Mouse (Mus musculus): ENCODE measurements around the gene Ctsd. TPM values are rescaled to one million over a fixed set of nuclear protein-coding genes. Genes with fewer than 3 reads are reported as not detected.

The Ctsd gene
- polyA plus RNA-seq, 1 experiment from 2014 or later, result 316 TPM

- Histone ChIP-seq H3K27ac (ENCODE audit: low read depth, low read length) (peak overlapping the region; percentile 25), H3K4me1 (replicated peaks; ENCODE audit: control insufficient read depth, insufficient read depth, low read length) (peaks cover 28% of the 10 kb centered on the region), H3K9ac (ENCODE audit: low read depth, low read length) (peak overlapping the region; percentile 65), H3K36me3 (ENCODE audit: control insufficient read depth, insufficient read depth, low read length) (peaks cover 34% of the 10 kb centered on the region), H3K9me3 (ENCODE audit: control insufficient read depth, low read length) (no peaks in the 10 kb centered on the region), H3K4me3 (ENCODE audit: low read depth, low read length) (peak overlapping the region; percentile 58), H3K4me2 (peak overlapping the region; percentile 89), H3K27me3 (replicated peaks; ENCODE audit: control insufficient read depth, insufficient read depth, low read length) (no peaks in the 10 kb centered on the region)
- ATAC-seq (replicated peaks; ENCODE audit: low FRiP score) (peak; percentile 56), DNase-seq (ENCODE audit: low spot score) (no peak)
- 52% methylated on average over 6 of the region's 6 CpGs for WGBS
Measured at GRCm38 (mm10) chr7:142386621-142387201, 1.1 kb downstream of the Ctsd start.

GRCm38 (mm10) chr7:142385742-142386403 lies 2.0 kb downstream of the Ctsd start:
- WGBS, result 84% methylated on average over 3 of the region's 3 CpGs
- H3K4me1 ChIP-seq (replicated peaks; ENCODE audit: control insufficient read depth, insufficient read depth, low read length), result peaks cover 36% of the 10 kb centered on the region
- no peak for DNase-seq (ENCODE audit: low spot score)
- H3K9ac ChIP-seq (ENCODE audit: low read depth, low read length), result peak overlapping the region; percentile 65
- peak overlapping the region; percentile 89 for H3K4me2 ChIP-seq
- H3K9me3 ChIP-seq (ENCODE audit: control insufficient read depth, low read length), result no peaks in the 10 kb centered on the region
- H3K36me3 ChIP-seq (ENCODE audit: control insufficient read depth, insufficient read depth, low read length), result peaks cover 41% of the 10 kb centered on the region
- ATAC-seq (replicated peaks; ENCODE audit: low FRiP score), result no peak
- no peaks in the 10 kb centered on the region for H3K27me3 ChIP-seq (replicated peaks; ENCODE audit: control insufficient read depth, insufficient read depth, low read length)
- peak overlapping the region; percentile 25; the same call in 1 of the 2 replicates for H3K27ac ChIP-seq (ENCODE audit: low read depth, low read length)
- peak overlapping the region; percentile 58 for H3K4me3 ChIP-seq (ENCODE audit: low read depth, low read length)

- WGBS, result 72% methylated on average over 10 of the region's 10 CpGs
- Histone ChIP-seq H3K4me2 (peak overlapping the region; percentile 89), H3K4me3 (ENCODE audit: low read depth, low read length) (no peak overlapping the region), H3K27ac (ENCODE audit: low read depth, low read length) (peak overlapping the region; percentile 30; the same call in 1 of the 2 replicates), H3K27me3 (replicated peaks; ENCODE audit: control insufficient read depth, insufficient read depth, low read length) (no peaks in the 10 kb centered on the region), H3K36me3 (ENCODE audit: control insufficient read depth, insufficient read depth, low read length) (peaks cover 56% of the 10 kb centered on the region), H3K9ac (ENCODE audit: low read depth, low read length) (no peak overlapping the region), H3K9me3 (ENCODE audit: control insufficient read depth, low read length) (no peaks in the 10 kb centered on the region), H3K4me1 (replicated peaks; ENCODE audit: control insufficient read depth, insufficient read depth, low read length) (peaks cover 51% of the 10 kb centered on the region)
- ATAC-seq (replicated peaks; ENCODE audit: low FRiP score) (no peak), DNase-seq (ENCODE audit: low spot score) (no peak)
Measured at GRCm38 (mm10) chr7:142384306-142384705, 3.5 kb downstream of the Ctsd start.

- DNase-seq (ENCODE audit: low spot score) (no peak), ATAC-seq (replicated peaks; ENCODE audit: low FRiP score) (no peak)
- H3K4me3 ChIP-seq (ENCODE audit: low read depth, low read length), result no peak within 1 kb of the TSS
- H3K4me2 ChIP-seq, result peak within 1 kb of the TSS; percentile 31
- peaks cover 65% of the 10 kb centered on the region for H3K36me3 ChIP-seq (ENCODE audit: control insufficient read depth, insufficient read depth, low read length)
- H3K9ac ChIP-seq (ENCODE audit: low read depth, low read length), result no peak within 1 kb of the TSS
- 92% methylated on average over 5 of the region's 5 CpGs for WGBS
- no peak within 1 kb of the TSS; the same call in 1 of the 2 replicates for H3K27ac ChIP-seq (ENCODE audit: low read depth, low read length)
- H3K4me1 ChIP-seq (replicated peaks; ENCODE audit: control insufficient read depth, insufficient read depth, low read length), result peaks cover 61% of the 10 kb centered on the region
- H3K27me3 ChIP-seq (replicated peaks; ENCODE audit: control insufficient read depth, insufficient read depth, low read length), result no peaks in the 10 kb centered on the region
- H3K9me3 ChIP-seq (ENCODE audit: control insufficient read depth, low read length), result no peaks in the 10 kb centered on the region
Measured at GRCm38 (mm10) chr7:142382567-142382966, 5.3 kb downstream of the Ctsd start, which contains the start of gene Gm49369. Gm49369 (minus strand) TSS chr7:142382667.

- Histone ChIP-seq H3K27me3 (replicated peaks; ENCODE audit: control insufficient read depth, insufficient read depth, low read length) (no peaks in the 10 kb centered on the region), H3K9ac (ENCODE audit: low read depth, low read length) (peak overlapping the region; percentile 39), H3K4me2 (peak overlapping the region; percentile 31), H3K4me1 (replicated peaks; ENCODE audit: control insufficient read depth, insufficient read depth, low read length) (peaks cover 62% of the 10 kb centered on the region), H3K36me3 (ENCODE audit: control insufficient read depth, insufficient read depth, low read length) (peaks cover 76% of the 10 kb centered on the region), H3K9me3 (ENCODE audit: control insufficient read depth, low read length) (no peaks in the 10 kb centered on the region), H3K4me3 (ENCODE audit: low read depth, low read length) (no peak overlapping the region), H3K27ac (ENCODE audit: low read depth, low read length) (peak overlapping the region; percentile 52; the same call in 1 of the 2 replicates)
- ATAC-seq (replicated peaks; ENCODE audit: low FRiP score) (no peak), DNase-seq (ENCODE audit: low spot score) (no peak)
- WGBS, result 47% methylated on average over 4 of the region's 4 CpGs
Measured at GRCm38 (mm10) chr7:142381175-142381574, 6.7 kb downstream of the Ctsd start.

- H3K4me2 ChIP-seq, result no peak overlapping the region
- no peak overlapping the region for H3K4me3 ChIP-seq (ENCODE audit: low read depth, low read length)
- no peak for DNase-seq (ENCODE audit: low spot score)
- no peaks in the 10 kb centered on the region for H3K27me3 ChIP-seq (replicated peaks; ENCODE audit: control insufficient read depth, insufficient read depth, low read length)
- ATAC-seq (replicated peaks; ENCODE audit: low FRiP score), result no peak
- peak overlapping the region; percentile 91; the same call in 1 of the 2 replicates for H3K27ac ChIP-seq (ENCODE audit: low read depth, low read length)
- H3K9ac ChIP-seq (ENCODE audit: low read depth, low read length), result peak overlapping the region; percentile 34
- H3K9me3 ChIP-seq (ENCODE audit: control insufficient read depth, low read length), result no peaks in the 10 kb centered on the region
- peaks cover 69% of the 10 kb centered on the region for H3K36me3 ChIP-seq (ENCODE audit: control insufficient read depth, insufficient read depth, low read length)
- H3K4me1 ChIP-seq (replicated peaks; ENCODE audit: control insufficient read depth, insufficient read depth, low read length), result peaks cover 55% of the 10 kb centered on the region
- 78% methylated on average over 6 of the region's 6 CpGs for WGBS
Measured at GRCm38 (mm10) chr7:142379186-142379585, 8.7 kb downstream of the Ctsd start.

- Histone ChIP-seq H3K27me3 (replicated peaks; ENCODE audit: control insufficient read depth, insufficient read depth, low read length) (peaks cover 10% of the 10 kb centered on the region), H3K27ac (ENCODE audit: low read depth, low read length) (peak overlapping the region; percentile 91), H3K4me3 (ENCODE audit: low read depth, low read length) (0 out of 2 replicates have a peak overlapping the region, but pooled peaks have one; percentile 21), H3K9me3 (ENCODE audit: control insufficient read depth, low read length) (no peaks in the 10 kb centered on the region), H3K4me2 (peak overlapping the region; percentile 64), H3K36me3 (ENCODE audit: control insufficient read depth, insufficient read depth, low read length) (peaks cover 52% of the 10 kb centered on the region), H3K4me1 (replicated peaks; ENCODE audit: control insufficient read depth, insufficient read depth, low read length) (peaks cover 55% of the 10 kb centered on the region), H3K9ac (ENCODE audit: low read depth, low read length) (peak overlapping the region; percentile 50)
- ATAC-seq (replicated peaks; ENCODE audit: low FRiP score) (peak; percentile 85), DNase-seq (ENCODE audit: low spot score) (no peak)
- WGBS, result 56% methylated on average over 14 of the region's 14 CpGs
Measured at GRCm38 (mm10) chr7:142377233-142377925, 10.5 kb downstream of the Ctsd start.

- H3K4me2 ChIP-seq, result no peak overlapping the region
- H3K9me3 ChIP-seq (ENCODE audit: control insufficient read depth, low read length), result no peaks in the 10 kb centered on the region
- no peak overlapping the region for H3K27ac ChIP-seq (ENCODE audit: low read depth, low read length)
- peaks cover 41% of the 10 kb centered on the region for H3K36me3 ChIP-seq (ENCODE audit: control insufficient read depth, insufficient read depth, low read length)
- ATAC-seq (replicated peaks; ENCODE audit: low FRiP score) (no peak), DNase-seq (ENCODE audit: low spot score) (no peak)
- no peak overlapping the region for H3K9ac ChIP-seq (ENCODE audit: low read depth, low read length)
- WGBS, result 84% methylated on average over 4 of the region's 4 CpGs
- H3K4me3 ChIP-seq (ENCODE audit: low read depth, low read length), result no peak overlapping the region
- H3K27me3 ChIP-seq (replicated peaks; ENCODE audit: control insufficient read depth, insufficient read depth, low read length), result peaks cover 23% of the 10 kb centered on the region
- peaks cover 51% of the 10 kb centered on the region for H3K4me1 ChIP-seq (replicated peaks; ENCODE audit: control insufficient read depth, insufficient read depth, low read length)
Measured at GRCm38 (mm10) chr7:142376096-142376495, 11.7 kb downstream of the Ctsd start.

All from liver, embryonic 11.5 days (tissue).